Mouse (Mus musculus): ENCODE data around the gene Scamp4. TPM values are rescaled to one million over a fixed set of nuclear protein-coding genes. Genes with fewer than 3 reads are reported as not detected.

Gene Scamp4
- polyA plus RNA-seq, 1 experiment from 2014 or later, result 84.8 TPM

- H3K27ac ChIP-seq (replicated peaks), result peak overlapping the region; percentile 71
- H3K4me3 ChIP-seq, result peak overlapping the region; percentile 37
- WGBS, result 43% methylated on average over 16 of the region's 16 CpGs
Measured at GRCm38 (mm10) chr10:80664197-80665015, 61.7 kb downstream of the Scamp4 start.

GRCm38 (mm10) chr10:80665016-80665380, 62.3 kb downstream of the Scamp4 start:
- H3K4me1 ChIP-seq, result peaks cover 45% of the 10 kb centered on the region
- H3K4me3 ChIP-seq, result peak overlapping the region; percentile 37
- H3K27me3 ChIP-seq (replicated peaks; ENCODE audit: low read depth, poor library complexity, severe bottlenecking), result no peaks in the 10 kb centered on the region
- WGBS, result 14% methylated on average over 10 of the region's 10 CpGs
- H3K36me3 ChIP-seq (replicated peaks), result peaks cover 49% of the 10 kb centered on the region
- DNase-seq (ENCODE audit: low spot score), result peak; percentile 56
- peak overlapping the region; percentile 71; the same call in 1 of the 2 replicates for H3K27ac ChIP-seq (replicated peaks)
- no peaks in the 10 kb centered on the region for H3K9me3 ChIP-seq

More at GRCm38 (mm10) chr10:80664197-80665015, 61.7 kb downstream of the Scamp4 start:
- DNase-seq (ENCODE audit: low spot score), result peak; percentile 38
- H3K27me3 ChIP-seq (replicated peaks; ENCODE audit: low read depth, poor library complexity, severe bottlenecking), result no peaks in the 10 kb centered on the region
- no peaks in the 10 kb centered on the region for H3K9me3 ChIP-seq
- H3K4me1 ChIP-seq, result peaks cover 45% of the 10 kb centered on the region
- H3K36me3 ChIP-seq (replicated peaks), result peaks cover 43% of the 10 kb centered on the region

Small RNA genes within 50 kb of the gene (microRNA-seq; reads per million reads assigned to microRNA genes)
- gene Mir6912, result not detected

Other genes with a start within 250 kb of the Scamp4 start
- 0.37 and 0.43 TPM in 2 replicates for gene Plk5, start 246.4 kb upstream of the Scamp4 start, polyA plus RNA-seq (2016; fragmentation: Nextera tagmentation; extraction: Ambion mirVana)
- 6.4 and 7.1 TPM in 2 replicates for gene Mex3d, start 215.2 kb upstream of the Scamp4 start, polyA plus RNA-seq (2016; fragmentation: Nextera tagmentation; extraction: Ambion mirVana)
- gene Mbd3, start 203.3 kb upstream of the Scamp4 start, polyA plus RNA-seq (2016; fragmentation: Nextera tagmentation; extraction: Ambion mirVana), result 371 and 377 TPM in 2 replicates
- gene Uqcr11, start 196.0 kb upstream of the Scamp4 start, polyA plus RNA-seq (2016; fragmentation: Nextera tagmentation; extraction: Ambion mirVana), result 615 and 629 TPM in 2 replicates
- 225 and 235 TPM in 2 replicates for gene Tcf3, start 169.2 kb upstream of the Scamp4 start, polyA plus RNA-seq (2016; fragmentation: Nextera tagmentation; extraction: Ambion mirVana)
- gene Onecut3, start 108.0 kb upstream of the Scamp4 start, polyA plus RNA-seq (2016; fragmentation: Nextera tagmentation; extraction: Ambion mirVana), result 0.17 and 0.58 TPM in 2 replicates
- 0.51 and 0.75 TPM in 2 replicates for gene Atp8b3, start 63.7 kb upstream of the Scamp4 start, polyA plus RNA-seq (2016; fragmentation: Nextera tagmentation; extraction: Ambion mirVana)
- gene Rexo1, start 41.3 kb upstream of the Scamp4 start, polyA plus RNA-seq (2016; fragmentation: Nextera tagmentation; extraction: Ambion mirVana), result 34.7 and 35.0 TPM in 2 replicates
- 8.5 TPM in 2 replicates for gene Klf16, start 25.6 kb upstream of the Scamp4 start, polyA plus RNA-seq (2016; fragmentation: Nextera tagmentation; extraction: Ambion mirVana)
- gene Abhd17a, start 12.5 kb upstream of the Scamp4 start, polyA plus RNA-seq (2016; fragmentation: Nextera tagmentation; extraction: Ambion mirVana), result 79.8 and 84.9 TPM in 2 replicates
- gene Adat3, start within 50 bp of the Scamp4 start, polyA plus RNA-seq (2016; fragmentation: Nextera tagmentation; extraction: Ambion mirVana), result 10.9 and 14.1 TPM in 2 replicates
- 5.7 and 6.4 TPM in 2 replicates for gene Gm49322, start 3.1 kb downstream of the Scamp4 start, polyA plus RNA-seq (2016; fragmentation: Nextera tagmentation; extraction: Ambion mirVana)
- gene Csnk1g2, start 20.0 kb downstream of the Scamp4 start, polyA plus RNA-seq (2016; fragmentation: Nextera tagmentation; extraction: Ambion mirVana), result 198 TPM in 2 replicates
- gene Btbd2, start 54.2 kb downstream of the Scamp4 start, polyA plus RNA-seq (2016; fragmentation: Nextera tagmentation; extraction: Ambion mirVana), result 83.2 and 84.8 TPM in 2 replicates
- gene Mknk2, start 75.2 kb downstream of the Scamp4 start, polyA plus RNA-seq (2016; fragmentation: Nextera tagmentation; extraction: Ambion mirVana), result 118 and 119 TPM in 2 replicates
- 54.4 and 54.7 TPM in 2 replicates for gene Mob3a, start 99.1 kb downstream of the Scamp4 start, polyA plus RNA-seq (2016; fragmentation: Nextera tagmentation; extraction: Ambion mirVana)
- gene Izumo4, start 99.3 kb downstream of the Scamp4 start, polyA plus RNA-seq (2016; fragmentation: Nextera tagmentation; extraction: Ambion mirVana), result 10.5 and 10.8 TPM in 2 replicates
- gene Ap3d1, start 139.4 kb downstream of the Scamp4 start, polyA plus RNA-seq (2016; fragmentation: Nextera tagmentation; extraction: Ambion mirVana), result 60.5 and 61.5 TPM in 2 replicates
- 23.5 and 25.0 TPM in 2 replicates for gene Dot1l, start 152.3 kb downstream of the Scamp4 start, polyA plus RNA-seq (2016; fragmentation: Nextera tagmentation; extraction: Ambion mirVana)
- 114 and 127 TPM in 2 replicates for gene Sf3a2, start 195.3 kb downstream of the Scamp4 start, polyA plus RNA-seq (2016; fragmentation: Nextera tagmentation; extraction: Ambion mirVana)
- 181 and 184 TPM in 2 replicates for gene Plekhj1, start 195.8 kb downstream of the Scamp4 start, polyA plus RNA-seq (2016; fragmentation: Nextera tagmentation; extraction: Ambion mirVana)
- 0.11 and 0.17 TPM in 2 replicates for gene Amh, start 202.4 kb downstream of the Scamp4 start, polyA plus RNA-seq (2016; fragmentation: Nextera tagmentation; extraction: Ambion mirVana)
- gene Jsrp1, start 210.6 kb downstream of the Scamp4 start, polyA plus RNA-seq (2016; fragmentation: Nextera tagmentation; extraction: Ambion mirVana), result 0.26 and 0.52 TPM in 2 replicates
- gene Oaz1, start 223.8 kb downstream of the Scamp4 start, polyA plus RNA-seq (2016; fragmentation: Nextera tagmentation; extraction: Ambion mirVana), result 2,205 and 2,316 TPM in 2 replicates
- gene Lingo3, start 241.2 kb downstream of the Scamp4 start, polyA plus RNA-seq (2016; fragmentation: Nextera tagmentation; extraction: Ambion mirVana), result 1.3 and 1.6 TPM in 2 replicates